Mouse (Mus musculus) hindbrain, postnatal 0 days (tissue): ENCODE results near the gene Ypel5. TPM values are rescaled to one million over a fixed set of nuclear protein-coding genes. Genes with fewer than 3 reads are reported as not detected.

Source experiments
- ATAC-seq: fragments of 200-750 bp; cut with Nextera tagmentation; 2 replicates; pipeline ENCODE4 v1.8.0; 2017; ENCODE audit warnings: mild to moderate bottlenecking, moderate TSS enrichment, moderate library complexity
- DNase-seq: peaks from one replicate; pipeline ENCODE4 v3.0.0-alpha.2; 2015; ENCODE audit warnings: low spot score
- H3K27ac ChIP-seq: fragments of 300-500 bp; sonication (generic); 2 replicates; pipeline ENCODE4 v1.5.1; 2014; ENCODE audit warnings: mild to moderate bottlenecking
- H3K27me3 ChIP-seq: fragments of 300-500 bp; sonication (generic); 2 replicates; pipeline ENCODE4 v1.6.1; 2014; ENCODE audit warnings: low read length, mixed read lengths; ENCODE audit not compliant: insufficient read depth
- H3K36me3 ChIP-seq: fragments of 300-500 bp; sonication (generic); 2 replicates; pipeline ENCODE4 v1.6.1; 2014; ENCODE audit warnings: low read length, mixed read lengths; ENCODE audit not compliant: insufficient read depth
- H3K4me1 ChIP-seq: fragments of 300-500 bp; sonication (generic); 2 replicates; pipeline ENCODE4 v1.6.1; 2014; ENCODE audit warnings: antibody characterized with exemption, low read length, mixed read lengths; ENCODE audit not compliant: insufficient read depth
- H3K4me2 ChIP-seq: fragments of 300-500 bp; sonication (generic); 2 replicates; pipeline ENCODE4 v1.6.1; 2014; ENCODE audit warnings: low read depth, mild to moderate bottlenecking, low read length, moderate library complexity, mixed read lengths
- H3K4me3 ChIP-seq: fragments of 300-500 bp; sonication (generic); 2 replicates; pipeline ENCODE4 v1.5.1; 2014; ENCODE audit warnings: low read length
- H3K9ac ChIP-seq: fragments of 300-500 bp; sonication (generic); replicated peaks from 2 replicates; pipeline ENCODE4 v1.6.1; 2014; ENCODE audit warnings: mild to moderate bottlenecking, low read length, moderate library complexity, mixed read lengths
- H3K9me3 ChIP-seq: fragments of 300-500 bp; sonication (generic); 2 replicates; pipeline ENCODE4 v1.6.1; 2016; ENCODE audit warnings: low read length, mixed read lengths
- CTCF ChIP-seq: IDR thresholded peaks from 2 replicates; pipeline ENCODE4 v1.5.1; 2016; ENCODE audit warnings: antibody characterized with exemption, control low read depth, low read depth
- WGBS: fragments of 180-500 bp; shearing (Covaris S2); extraction: QIAGEN DNeasy Blood & Tissue Kit; methylation state at CpG from one replicate; pipeline ENCODE4 v1.1.7; 2014; 5-methylcytosine and 5-hydroxymethylcytosine counted together
- polyA plus RNA-seq: library from polyadenylated mRNA; unstranded; fragments of >200 nt; fragmentation: Nextera tagmentation; extraction: Ambion mirVana; gene quantifications from 2 replicates; pipeline ENCODE4 v1.2.1, GENCODE M21; 2015
- total RNA-seq: library from RNA; depleted of rRNA; stranded (reverse); fragments of >200 nt; gene quantifications from 2 replicates; pipeline ENCODE4 v1.2.3, GENCODE M21; 2014

Ypel5 gene
- total and polyA plus RNA-seq, 2 experiments from 2014 or later: 47.1 to 110 TPM

GRCm38 (mm10) chr17:72797867-72798266 lies 38.4 kb upstream of the Ypel5 start:
- Histone ChIP-seq H3K4me2 (no peak overlapping the region), H3K9me3 (no peaks in the 10 kb centered on the region), H3K9ac (no peak overlapping the region), H3K27me3 (no peaks in the 10 kb centered on the region), H3K27ac (no peak overlapping the region), H3K4me3 (no peak overlapping the region), H3K4me1 (no peaks in the 10 kb centered on the region), H3K36me3 (no peaks in the 10 kb centered on the region)
- WGBS: 21% methylated on average over 2 of the region's 2 CpGs
- peak; percentile 84 for TF ChIP-seq CTCF
- DNase-seq (peak; percentile 84), ATAC-seq (0 out of 2 replicates have a peak, but pooled peaks have one; percentile 49)

GRCm38 (mm10) chr17:72809942-72810654 lies 26.2 kb upstream of the Ypel5 start:
- Histone ChIP-seq H3K4me1 (no peaks in the 10 kb centered on the region), H3K4me2 (no peak overlapping the region), H3K27me3 (no peaks in the 10 kb centered on the region), H3K9me3 (no peaks in the 10 kb centered on the region), H3K4me3 (no peak overlapping the region), H3K36me3 (no peaks in the 10 kb centered on the region), H3K27ac (no peak overlapping the region), H3K9ac (no peak overlapping the region)
- ATAC-seq: no peak
- no peak for TF ChIP-seq CTCF
- DNase-seq: no peak
- WGBS: 57% methylated on average over 7 of the region's 7 CpGs

GRCm38 (mm10) chr17:72813419-72814315 lies 22.6 kb upstream of the Ypel5 start:
- no peaks in the 10 kb centered on the region for H3K36me3 ChIP-seq
- DNase-seq: peak; percentile 80
- H3K27ac ChIP-seq: no peak overlapping the region
- 14% methylated on average over 12 of the region's 12 CpGs for WGBS
- H3K4me1 ChIP-seq: no peaks in the 10 kb centered on the region
- no peak overlapping the region for H3K4me3 ChIP-seq
- ATAC-seq: peak; percentile 67
- H3K4me2 ChIP-seq: peak overlapping the region; percentile 32; the same call in 1 of the 2 replicates
- no peak overlapping the region for H3K9ac ChIP-seq
- H3K27me3 ChIP-seq: no peaks in the 10 kb centered on the region
- H3K9me3 ChIP-seq: no peaks in the 10 kb centered on the region
- TF ChIP-seq CTCF: peak; percentile 95

- Histone ChIP-seq H3K27me3 (no peaks in the 10 kb centered on the region), H3K9ac (no peak overlapping the region), H3K9me3 (no peaks in the 10 kb centered on the region), H3K36me3 (no peaks in the 10 kb centered on the region), H3K27ac (no peak overlapping the region), H3K4me3 (no peak overlapping the region), H3K4me2 (no peak overlapping the region), H3K4me1 (no peaks in the 10 kb centered on the region)
- no peak for TF ChIP-seq CTCF
- no peak for ATAC-seq
- 88% methylated on average over 5 of the region's 5 CpGs for WGBS
- no peak for DNase-seq
Observed at GRCm38 (mm10) chr17:72817574-72817973, 18.7 kb upstream of the Ypel5 start.

GRCm38 (mm10) chr17:72819714-72820113 lies 16.5 kb upstream of the Ypel5 start:
- Histone ChIP-seq H3K27ac (no peak overlapping the region), H3K36me3 (no peaks in the 10 kb centered on the region), H3K9me3 (no peaks in the 10 kb centered on the region), H3K4me1 (no peaks in the 10 kb centered on the region), H3K9ac (no peak overlapping the region), H3K4me2 (no peak overlapping the region), H3K27me3 (no peaks in the 10 kb centered on the region), H3K4me3 (no peak overlapping the region)
- TF ChIP-seq CTCF: no peak
- ATAC-seq (no peak), DNase-seq (no peak)
- WGBS: 78% methylated on average over 2 of the region's 2 CpGs

- DNase-seq (no peak), ATAC-seq (no peak)
Observed at GRCm38 (mm10) chr17:72820425-72820824, 15.8 kb upstream of the Ypel5 start.

More at GRCm38 (mm10) chr17:72820425-72820824, 15.8 kb upstream of the Ypel5 start:
- Histone ChIP-seq H3K27ac (no peak overlapping the region), H3K36me3 (no peaks in the 10 kb centered on the region), H3K4me3 (no peak overlapping the region), H3K4me1 (no peaks in the 10 kb centered on the region), H3K27me3 (no peaks in the 10 kb centered on the region), H3K4me2 (no peak overlapping the region), H3K9me3 (no peaks in the 10 kb centered on the region), H3K9ac (no peak overlapping the region)
- TF ChIP-seq CTCF: no peak
- WGBS: 67% methylated on average over 4 of the region's 4 CpGs
